Mouse (Mus musculus) hindbrain, embryonic 12.5 days (tissue): ENCODE data around the gene Frmd5. TPM values are rescaled to one million over a fixed set of nuclear protein-coding genes. Genes with fewer than 3 reads are reported as not detected.

Experiments
- ATAC-seq: fragments of 200-750 bp; cut with Nextera tagmentation; 2 replicates; pipeline ENCODE4 v1.8.0; 2017; ENCODE audit warnings: moderate TSS enrichment; ENCODE audit not compliant: low FRiP score
- H3K27ac ChIP-seq: fragments of 300-500 bp; sonication (generic); 2 replicates; pipeline ENCODE4 v1.5.1; 2016; ENCODE audit warnings: mild to moderate bottlenecking
- H3K27me3 ChIP-seq: fragments of 300-500 bp; sonication (generic); 2 replicates; pipeline ENCODE4 v1.6.1; 2016; ENCODE audit warnings: mild to moderate bottlenecking
- H3K36me3 ChIP-seq: fragments of 300-500 bp; sonication (generic); 2 replicates; pipeline ENCODE4 v1.6.1; 2016; ENCODE audit warnings: mild to moderate bottlenecking
- H3K4me1 ChIP-seq: fragments of 300-500 bp; sonication (generic); 2 replicates; pipeline ENCODE4 v1.6.1; 2016
- H3K4me2 ChIP-seq: fragments of 300-500 bp; sonication (generic); replicated peaks from 2 replicates; pipeline ENCODE4 v1.6.1; 2016; ENCODE audit warnings: mild to moderate bottlenecking
- H3K4me3 ChIP-seq: fragments of 300-500 bp; sonication (generic); 2 replicates; pipeline ENCODE4 v1.5.1; 2016; ENCODE audit warnings: mild to moderate bottlenecking
- H3K9ac ChIP-seq: fragments of 300-500 bp; sonication (generic); 2 replicates; pipeline ENCODE4 v1.6.1; 2016; ENCODE audit warnings: mild to moderate bottlenecking, moderate library complexity
- H3K9me3 ChIP-seq: fragments of 300-500 bp; sonication (generic); replicated peaks from 2 replicates; pipeline ENCODE4 v1.6.1; 2016; ENCODE audit warnings: mild to moderate bottlenecking
- WGBS: fragments of 180-500 bp; shearing (Covaris S2); methylation state at CpG from one replicate; pipeline ENCODE4 v1.1.7; 2016; 5-methylcytosine and 5-hydroxymethylcytosine counted together
- polyA plus RNA-seq: library from polyadenylated mRNA; unstranded; fragments of >200 nt; fragmentation: Nextera tagmentation; extraction: Ambion mirVana; gene quantifications from 2 replicates; pipeline ENCODE4 v1.2.1, GENCODE M21; 2016

Gene Frmd5
- polyA plus RNA-seq, 1 experiment from 2014 or later = 26.5 TPM

GRCm38 (mm10) chr2:121717133-121717532, 89.8 kb downstream of the Frmd5 start:
- Histone ChIP-seq H3K4me1 (peaks cover 13% of the 10 kb centered on the region), H3K27me3 (no peaks in the 10 kb centered on the region), H3K4me2 (no peak overlapping the region), H3K36me3 (no peaks in the 10 kb centered on the region), H3K9ac (no peak overlapping the region), H3K4me3 (no peak overlapping the region), H3K27ac (no peak overlapping the region), H3K9me3 (no peaks in the 10 kb centered on the region)
- ATAC-seq = no peak
- WGBS = 55% methylated on average over 3 of the region's 3 CpGs

GRCm38 (mm10) chr2:121713567-121713966, 93.3 kb downstream of the Frmd5 start:
- 84% methylated on average over 4 of the region's 4 CpGs for WGBS

GRCm38 (mm10) chr2:121711748-121712384, 95.0 kb downstream of the Frmd5 start:
- no peak overlapping the region for H3K27ac ChIP-seq
- H3K27me3 ChIP-seq = no peaks in the 10 kb centered on the region
- no peak overlapping the region for H3K4me3 ChIP-seq
- H3K4me1 ChIP-seq = peaks cover 10% of the 10 kb centered on the region
- H3K9me3 ChIP-seq = no peaks in the 10 kb centered on the region
- WGBS = 26% methylated on average over 9 of the region's 9 CpGs
- no peak overlapping the region for H3K4me2 ChIP-seq
- no peaks in the 10 kb centered on the region for H3K36me3 ChIP-seq
- no peak overlapping the region for H3K9ac ChIP-seq
- no peak for ATAC-seq

More at GRCm38 (mm10) chr2:121713567-121713966, 93.3 kb downstream of the Frmd5 start:
- Histone ChIP-seq H3K27me3 (no peaks in the 10 kb centered on the region), H3K4me2 (no peak overlapping the region), H3K4me3 (no peak overlapping the region), H3K9me3 (no peaks in the 10 kb centered on the region), H3K4me1 (peaks cover 16% of the 10 kb centered on the region), H3K27ac (no peak overlapping the region), H3K36me3 (no peaks in the 10 kb centered on the region), H3K9ac (no peak overlapping the region)
- no peak for ATAC-seq

- Histone ChIP-seq H3K9me3 (no peaks in the 10 kb centered on the region), H3K4me3 (no peak overlapping the region), H3K27ac (no peak overlapping the region), H3K4me1 (peaks cover 8% of the 10 kb centered on the region), H3K36me3 (no peaks in the 10 kb centered on the region), H3K4me2 (no peak overlapping the region), H3K9ac (no peak overlapping the region), H3K27me3 (no peaks in the 10 kb centered on the region)
- WGBS = 87% methylated on average over 4 of the region's 4 CpGs
- no peak for ATAC-seq
Observed at GRCm38 (mm10) chr2:121709096-121709495, 97.8 kb downstream of the Frmd5 start.

- Histone ChIP-seq H3K27me3 (no peaks in the 10 kb centered on the region), H3K27ac (no peak overlapping the region), H3K4me1 (peaks cover 8% of the 10 kb centered on the region), H3K4me2 (no peak overlapping the region), H3K36me3 (no peaks in the 10 kb centered on the region), H3K9ac (no peak overlapping the region), H3K4me3 (no peak overlapping the region), H3K9me3 (no peaks in the 10 kb centered on the region)
- no peak for ATAC-seq
- WGBS = 87% methylated on average over 5 of the region's 5 CpGs
Observed at GRCm38 (mm10) chr2:121707461-121707860, 99.4 kb downstream of the Frmd5 start.

- no peaks in the 10 kb centered on the region for H3K9me3 ChIP-seq
- ATAC-seq = no peak
- H3K27ac ChIP-seq = no peak overlapping the region
- no peaks in the 10 kb centered on the region for H3K27me3 ChIP-seq
- H3K36me3 ChIP-seq = no peaks in the 10 kb centered on the region
- WGBS = 62% methylated on average over 2 of the region's 2 CpGs
- no peak overlapping the region for H3K9ac ChIP-seq
- H3K4me2 ChIP-seq = no peak overlapping the region
- H3K4me1 ChIP-seq = no peaks in the 10 kb centered on the region
- no peak overlapping the region for H3K4me3 ChIP-seq
Observed at GRCm38 (mm10) chr2:121705756-121706155, 101.1 kb downstream of the Frmd5 start.

GRCm38 (mm10) chr2:121699331-121699730, 107.6 kb downstream of the Frmd5 start:
- Histone ChIP-seq H3K4me3 (no peak overlapping the region), H3K9ac (no peak overlapping the region), H3K27me3 (no peaks in the 10 kb centered on the region), H3K4me2 (no peak overlapping the region), H3K27ac (no peak overlapping the region), H3K36me3 (no peaks in the 10 kb centered on the region), H3K9me3 (no peaks in the 10 kb centered on the region), H3K4me1 (peaks cover 5% of the 10 kb centered on the region; the same call in 1 of the 2 replicates)
- WGBS = 15% methylated on average over 6 of the region's 6 CpGs
- ATAC-seq = no peak

GRCm38 (mm10) chr2:121695436-121695835, 111.5 kb downstream of the Frmd5 start:
- Histone ChIP-seq H3K4me2 (no peak overlapping the region), H3K36me3 (no peaks in the 10 kb centered on the region), H3K4me3 (no peak overlapping the region), H3K27me3 (no peaks in the 10 kb centered on the region), H3K9me3 (no peaks in the 10 kb centered on the region), H3K27ac (no peak overlapping the region), H3K4me1 (peaks cover 5% of the 10 kb centered on the region; the same call in 1 of the 2 replicates), H3K9ac (no peak overlapping the region)
- 81% methylated on average over 10 of the region's 10 CpGs for WGBS
- no peak for ATAC-seq

GRCm38 (mm10) chr2:121688107-121688506, 118.8 kb downstream of the Frmd5 start:
- H3K4me1 ChIP-seq = peaks cover 8% of the 10 kb centered on the region; the same call in 1 of the 2 replicates
- no peaks in the 10 kb centered on the region for H3K9me3 ChIP-seq
- no peaks in the 10 kb centered on the region for H3K27me3 ChIP-seq
- no peak overlapping the region for H3K4me2 ChIP-seq
- ATAC-seq = no peak
- H3K27ac ChIP-seq = no peak overlapping the region
- no peak overlapping the region for H3K4me3 ChIP-seq
- H3K9ac ChIP-seq = no peak overlapping the region
- 68% methylated on average over 2 of the region's 2 CpGs for WGBS
- H3K36me3 ChIP-seq = no peaks in the 10 kb centered on the region

GRCm38 (mm10) chr2:121683606-121684005, 123.3 kb downstream of the Frmd5 start:
- Histone ChIP-seq H3K4me1 (peaks cover 6% of the 10 kb centered on the region; the same call in 1 of the 2 replicates), H3K9ac (no peak overlapping the region), H3K27ac (no peak overlapping the region), H3K4me3 (no peak overlapping the region), H3K36me3 (no peaks in the 10 kb centered on the region), H3K27me3 (no peaks in the 10 kb centered on the region), H3K4me2 (no peak overlapping the region), H3K9me3 (no peaks in the 10 kb centered on the region)
- ATAC-seq = no peak
- WGBS = 93% methylated on average over 8 of the region's 8 CpGs

GRCm38 (mm10) chr2:121682361-121682760, 124.5 kb downstream of the Frmd5 start:
- Histone ChIP-seq H3K4me1 (peaks cover 6% of the 10 kb centered on the region; the same call in 1 of the 2 replicates), H3K4me3 (no peak overlapping the region), H3K27me3 (no peaks in the 10 kb centered on the region), H3K36me3 (no peaks in the 10 kb centered on the region), H3K27ac (no peak overlapping the region), H3K4me2 (no peak overlapping the region), H3K9ac (no peak overlapping the region), H3K9me3 (no peaks in the 10 kb centered on the region)
- 97% methylated on average over 3 of the region's 3 CpGs for WGBS
- no peak for ATAC-seq

GRCm38 (mm10) chr2:121679711-121680110, 127.2 kb downstream of the Frmd5 start:
- Histone ChIP-seq H3K9ac (no peak overlapping the region), H3K9me3 (no peaks in the 10 kb centered on the region), H3K27ac (no peak overlapping the region), H3K36me3 (no peaks in the 10 kb centered on the region), H3K4me3 (no peak overlapping the region), H3K27me3 (no peaks in the 10 kb centered on the region), H3K4me1 (peaks cover 12% of the 10 kb centered on the region), H3K4me2 (no peak overlapping the region)
- 81% methylated on average over 7 of the region's 7 CpGs for WGBS
- ATAC-seq = no peak

- Histone ChIP-seq H3K36me3 (no peaks in the 10 kb centered on the region), H3K9me3 (no peaks in the 10 kb centered on the region), H3K4me1 (peaks cover 12% of the 10 kb centered on the region), H3K4me3 (no peak overlapping the region), H3K9ac (no peak overlapping the region), H3K27me3 (no peaks in the 10 kb centered on the region), H3K27ac (no peak overlapping the region), H3K4me2 (no peak overlapping the region)
- WGBS = 69% methylated on average over 6 of the region's 6 CpGs
- ATAC-seq = no peak
Observed at GRCm38 (mm10) chr2:121677649-121677986, 129.3 kb downstream of the Frmd5 start.
